Mouse (Mus musculus): Measurements from ENCODE around the gene Hvcn1.
"Not testable (repeated sequence)": the region's sequence is repeated elsewhere in the genome, so short reads cannot be mapped to it uniquely, and the experiment has no call there.

Gene Hvcn1

DNA sequence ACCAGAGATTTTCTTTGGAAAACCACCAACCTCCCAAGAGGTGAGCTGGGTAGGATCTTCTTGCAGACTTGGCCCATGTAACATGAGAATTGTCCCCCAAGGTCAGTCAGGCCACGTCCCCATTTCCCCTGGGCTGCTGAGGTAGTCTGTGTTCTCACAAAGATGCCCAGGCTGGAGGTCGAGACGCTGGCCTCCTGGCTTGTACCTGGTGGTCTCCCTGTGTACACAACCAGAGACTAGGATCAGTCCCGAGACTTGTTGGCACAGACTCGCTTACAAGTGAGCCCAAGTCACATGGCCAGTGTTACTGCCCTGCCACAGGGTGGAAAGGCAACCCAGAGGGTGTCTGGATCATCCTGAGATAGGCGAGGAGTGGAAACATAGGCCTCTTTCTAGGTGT, 4.7 kb upstream of the Hvcn1 start:
- in situ Hi-C loops (cut with MboI, MseI) = no loop called here

- in situ Hi-C loops (cut with MboI, MseI) = no loop called here
These were observed 2.4 kb upstream of the Hvcn1 start for GRCm38 (mm10) chr5:122204180-122204579.

DNA sequence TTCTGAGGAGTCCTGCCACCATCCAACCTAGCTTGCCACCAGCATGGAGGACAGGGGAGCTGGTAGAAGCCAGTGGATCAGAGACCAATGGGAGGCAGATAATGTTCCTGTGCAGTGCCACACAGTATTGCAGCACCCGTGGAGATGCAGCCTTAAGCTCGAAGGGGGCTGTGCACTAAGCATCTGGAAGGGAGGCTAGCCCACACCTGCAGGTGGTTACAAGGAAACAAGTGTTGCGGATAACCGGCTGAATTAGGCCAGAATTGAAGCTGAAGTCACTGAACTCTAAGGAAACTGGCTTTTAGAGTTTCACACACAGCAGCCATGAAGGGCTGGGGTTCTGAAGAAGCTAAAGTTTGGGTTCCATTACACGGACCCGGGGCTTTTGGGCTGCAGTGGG, 2.3 kb downstream of the Hvcn1 start:
- in situ Hi-C loops (cut with MboI, MseI) = no loop called here

GRCm38 (mm10) chr5:122209591-122210368, 3.2 kb downstream of the Hvcn1 start:
- in situ Hi-C loops (cut with MboI, MseI) = no loop called here

DNA sequence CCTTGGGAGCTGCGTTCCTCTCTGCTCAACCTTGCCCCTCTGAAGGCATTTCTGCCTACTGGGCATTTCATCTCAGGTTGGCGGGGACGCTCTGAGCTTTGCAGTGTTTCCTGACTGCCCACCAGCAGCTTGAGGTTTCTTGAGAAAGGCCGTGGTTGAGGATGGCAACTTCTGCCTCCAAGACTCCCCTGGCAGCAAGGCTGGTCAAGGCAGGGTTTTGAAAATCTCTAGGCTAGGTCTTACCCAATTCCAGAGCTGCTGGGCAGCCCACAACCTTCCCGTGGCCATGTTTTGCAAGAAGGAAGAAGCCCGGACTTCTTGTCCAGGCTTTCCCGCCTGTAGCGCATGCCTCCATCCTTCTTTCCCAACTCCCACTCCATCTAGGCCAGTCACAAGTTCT, 4.3 kb downstream of the Hvcn1 start:
- in situ Hi-C loops (cut with MboI, MseI) = no loop called here

- in situ Hi-C loops (cut with MboI, MseI) = no loop called here
These were observed 5.5 kb downstream of the Hvcn1 start for GRCm38 (mm10) chr5:122212125-122212524.

DNA sequence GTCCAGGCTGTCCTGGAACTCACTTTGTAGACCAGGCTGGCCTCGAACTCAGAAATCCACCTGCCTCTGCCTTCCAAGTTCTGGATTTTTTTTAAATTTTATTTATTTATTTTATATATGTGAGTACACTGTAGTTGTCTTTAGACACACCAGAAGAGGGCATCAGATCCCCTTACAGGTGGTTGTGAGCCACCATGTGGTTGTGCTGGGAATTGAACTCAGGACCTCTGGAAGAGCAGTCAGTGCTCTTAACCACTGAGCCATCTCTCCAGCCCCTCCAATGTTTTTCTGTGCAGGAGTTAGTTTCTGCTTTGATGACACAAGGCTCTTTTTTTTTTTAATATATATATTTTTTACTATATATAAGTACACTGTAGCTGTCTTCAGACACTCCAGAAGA, 6.2 kb downstream of the Hvcn1 start:
- in situ Hi-C loops (cut with MboI, MseI) = not testable (repeated sequence)

DNA sequence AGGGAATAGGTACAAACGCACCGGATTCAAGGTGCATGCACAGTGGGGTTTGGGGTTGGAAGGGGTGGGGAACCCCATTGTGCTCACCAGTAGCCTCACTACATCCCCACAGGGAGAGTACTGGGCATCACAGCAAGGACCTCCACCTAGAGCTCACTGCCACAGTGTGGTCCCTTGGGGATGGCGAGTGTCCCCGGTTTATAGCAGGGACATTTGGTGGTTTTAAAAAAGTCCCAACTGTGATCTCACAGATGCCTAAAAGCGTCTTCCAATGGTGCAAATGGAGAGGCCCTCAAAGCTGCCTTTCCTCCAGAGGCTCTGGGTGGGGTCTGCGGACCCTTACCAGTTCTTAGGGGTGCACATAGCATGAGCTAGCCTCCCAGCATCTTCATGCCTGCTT, 7.3 kb downstream of the Hvcn1 start:
- in situ Hi-C loops (cut with MboI, MseI) = no loop called here

DNA sequence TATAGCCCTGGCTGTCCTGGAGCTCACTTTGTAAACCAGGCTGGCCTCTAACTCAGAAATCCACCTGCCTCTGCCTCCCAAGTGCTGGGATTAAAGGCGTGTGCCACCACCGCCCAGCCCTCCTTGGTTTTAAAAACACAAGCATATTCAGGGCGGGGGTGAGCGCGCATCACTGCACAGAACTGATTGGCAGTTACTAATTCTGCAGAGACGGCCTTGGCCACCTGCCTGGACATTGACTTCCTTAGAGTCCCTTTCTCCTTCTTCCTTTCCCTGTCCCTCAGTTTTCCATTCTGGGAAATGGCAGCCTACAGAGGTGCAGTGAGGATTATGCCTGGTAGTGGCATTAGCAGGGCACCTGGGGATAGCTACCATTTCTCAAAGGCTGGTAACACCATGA, 11.0 kb downstream of the Hvcn1 start:
- in situ Hi-C loops (cut with MboI, MseI) = no loop called here

GRCm38 (mm10) chr5:122218109-122218905, 11.7 kb downstream of the Hvcn1 start:
- in situ Hi-C loops (cut with MboI, MseI) = no loop called here

DNA sequence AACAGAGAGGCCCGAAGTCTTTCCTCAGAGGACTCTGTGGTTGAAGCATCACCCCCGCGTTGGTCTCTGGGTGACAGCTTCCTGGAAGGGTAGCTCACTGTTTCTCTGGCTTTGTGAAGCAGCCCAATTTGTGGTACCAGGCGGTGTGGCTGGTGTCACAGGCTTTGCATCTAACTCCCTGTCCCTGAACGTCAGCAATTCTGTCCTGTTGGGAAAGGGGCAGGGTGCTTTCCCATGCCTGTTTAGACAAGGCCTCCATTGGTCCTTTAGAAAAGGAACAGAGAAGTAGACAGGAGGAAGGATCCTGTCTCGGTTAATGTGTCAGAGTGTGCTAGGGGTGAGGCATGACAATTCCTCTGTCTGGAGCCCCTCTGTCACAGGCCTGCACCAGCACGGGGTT, 12.3 kb downstream of the Hvcn1 start:
- in situ Hi-C loops (cut with MboI, MseI) = no loop called here

DNA sequence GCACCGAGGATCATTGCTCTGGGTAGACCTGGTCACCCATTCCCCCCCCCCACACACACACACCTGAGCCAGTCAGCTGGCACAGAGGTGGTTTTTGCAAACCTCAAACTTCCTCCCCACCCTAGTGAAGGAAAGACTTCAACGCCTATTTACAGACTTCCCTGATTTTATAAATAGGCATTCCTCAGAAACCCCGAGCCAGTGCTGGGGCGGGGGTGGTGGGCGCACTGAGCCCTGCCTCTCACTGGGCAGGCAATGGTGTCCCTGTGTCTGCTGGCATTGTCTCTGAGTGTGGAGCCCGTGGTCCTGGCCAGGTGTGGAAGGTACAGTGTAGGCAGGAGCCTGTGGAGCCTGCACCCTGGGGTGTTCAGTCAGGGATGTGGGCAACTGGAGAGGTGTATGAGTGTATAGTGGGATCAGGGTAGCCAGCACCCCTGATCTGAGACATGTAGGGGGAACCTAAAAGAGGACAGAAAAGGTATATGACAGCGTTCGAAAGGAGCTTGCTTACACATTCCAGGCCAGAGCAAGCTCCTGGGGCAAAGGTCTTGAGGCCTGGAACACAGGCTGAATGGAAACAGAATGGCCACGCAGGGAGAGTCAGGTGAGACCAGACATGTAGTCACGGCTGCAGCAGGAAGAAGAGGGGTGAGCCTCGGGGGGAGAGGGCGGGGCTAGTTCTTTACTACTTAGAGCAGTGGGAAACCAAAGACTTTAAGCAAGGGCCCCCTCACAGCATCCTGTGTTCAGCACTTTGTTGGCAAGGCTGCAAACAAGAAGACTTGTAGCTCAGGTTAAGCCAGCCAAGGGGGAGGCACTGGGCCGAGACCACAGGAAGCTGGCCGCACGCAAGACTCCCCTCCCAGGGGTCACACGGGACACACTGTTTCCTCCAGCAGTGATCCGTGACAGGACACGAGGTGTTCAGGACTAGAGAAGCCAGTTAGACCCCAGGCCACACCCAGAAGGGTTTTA, 13.3 kb downstream of the Hvcn1 start:
- in situ Hi-C loops (cut with MboI, MseI) = loop anchor here (5.0 kb wide), 1 partner anchor 42 kb away; the partner anchor contains the start of gene Tctn1

DNA sequence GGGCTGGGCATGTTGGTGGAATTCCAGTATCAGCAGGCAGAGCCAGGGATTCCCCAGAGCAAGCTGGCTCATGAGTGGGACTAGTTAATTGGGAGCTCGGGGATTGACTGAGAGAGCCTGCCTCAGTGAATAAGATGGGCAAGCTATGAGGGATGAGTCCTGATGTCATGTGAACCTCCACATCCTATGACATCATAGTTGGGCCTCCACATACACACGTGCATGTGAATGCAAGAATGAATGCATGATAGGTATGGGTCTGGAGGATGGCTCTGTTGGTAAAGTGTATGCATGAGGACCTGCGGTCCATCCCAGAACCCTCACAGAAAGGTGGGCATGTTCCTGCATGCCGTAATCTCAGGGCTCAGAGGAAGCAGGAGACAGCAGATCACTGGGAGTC, 14.5 kb downstream of the Hvcn1 start:
- in situ Hi-C loops (cut with MboI, MseI) = loop anchor here (5.0 kb wide), 1 partner anchor 41 kb away; the partner anchor contains the start of gene Tctn1

DNA sequence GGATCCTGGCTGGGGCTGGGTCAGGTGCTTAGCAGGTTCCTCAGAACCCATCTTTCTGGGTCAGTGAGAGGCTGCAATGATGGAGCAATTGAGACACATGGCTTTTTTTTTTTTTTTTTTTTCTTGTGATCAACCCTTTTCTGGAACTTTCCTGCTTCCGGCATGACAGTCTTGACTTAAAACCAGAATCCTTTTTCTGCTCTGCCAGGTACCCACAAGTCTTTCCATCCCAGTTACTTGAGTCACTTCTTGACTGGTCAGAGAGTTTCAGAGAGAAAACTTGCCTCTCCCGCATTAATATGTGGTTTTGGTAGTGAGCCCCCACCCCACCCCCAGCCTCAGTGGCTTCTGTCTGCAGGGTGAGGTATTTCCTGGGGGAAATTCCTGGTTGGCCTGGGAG, 17.7 kb downstream of the Hvcn1 start:
- in situ Hi-C loops (cut with MboI, MseI) = loop anchor here (5.0 kb wide), 1 partner anchor 38 kb away; the partner anchor contains the start of gene Tctn1

GRCm38 (mm10) chr5:122228271-122228765, 21.7 kb downstream of the Hvcn1 start:
- in situ Hi-C loops (cut with MboI, MseI) = no loop called here

- in situ Hi-C loops (cut with MboI, MseI) = no loop called here
These were observed 22.2 kb downstream of the Hvcn1 start for GRCm38 (mm10) chr5:122228772-122229171.

- in situ Hi-C loops (cut with MboI, MseI) = no loop called here
These were observed 24.2 kb downstream of the Hvcn1 start for GRCm38 (mm10) chr5:122230816-122231215.

DNA sequence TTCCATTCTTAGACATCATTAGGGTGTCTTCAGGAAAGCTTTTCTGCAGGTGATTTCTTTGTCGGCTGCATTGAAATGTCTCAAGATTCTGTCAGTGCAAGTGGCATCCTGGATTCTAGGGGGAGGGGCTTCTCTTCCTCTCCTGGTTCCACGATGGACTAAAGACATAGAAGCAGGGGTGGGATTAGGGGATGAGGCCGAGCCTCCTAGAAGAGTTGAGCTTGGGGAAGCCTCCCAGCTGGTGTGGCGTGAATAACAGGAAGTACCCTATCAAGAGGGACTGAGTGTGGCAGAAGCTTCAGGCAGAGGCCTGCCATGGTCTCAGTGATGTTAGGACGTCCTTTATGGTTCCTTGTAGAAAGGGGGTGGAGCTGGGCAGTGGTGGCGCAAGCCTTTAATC, 24.8 kb downstream of the Hvcn1 start:
- in situ Hi-C loops (cut with MboI, MseI) = no loop called here

DNA sequence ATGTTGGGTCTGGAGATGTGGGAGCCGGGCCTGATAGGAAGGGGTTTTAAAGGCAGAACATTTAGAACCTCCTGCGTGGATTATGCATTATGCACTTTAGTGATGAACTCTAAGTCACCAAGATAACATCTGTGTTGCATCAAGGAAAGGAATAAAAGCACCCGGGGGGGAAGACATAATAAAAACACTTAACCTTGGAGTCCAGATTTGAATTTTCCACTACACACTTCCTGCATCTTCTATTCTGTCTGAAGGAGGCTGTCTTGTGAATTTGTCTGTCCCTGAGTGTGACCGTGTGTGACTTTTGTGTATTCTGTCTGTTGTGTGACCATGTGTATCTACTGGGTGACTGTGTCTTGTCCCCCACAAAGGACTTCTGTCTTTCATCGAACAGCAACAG, 25.4 kb downstream of the Hvcn1 start:
- in situ Hi-C loops (cut with MboI, MseI) = no loop called here

DNA sequence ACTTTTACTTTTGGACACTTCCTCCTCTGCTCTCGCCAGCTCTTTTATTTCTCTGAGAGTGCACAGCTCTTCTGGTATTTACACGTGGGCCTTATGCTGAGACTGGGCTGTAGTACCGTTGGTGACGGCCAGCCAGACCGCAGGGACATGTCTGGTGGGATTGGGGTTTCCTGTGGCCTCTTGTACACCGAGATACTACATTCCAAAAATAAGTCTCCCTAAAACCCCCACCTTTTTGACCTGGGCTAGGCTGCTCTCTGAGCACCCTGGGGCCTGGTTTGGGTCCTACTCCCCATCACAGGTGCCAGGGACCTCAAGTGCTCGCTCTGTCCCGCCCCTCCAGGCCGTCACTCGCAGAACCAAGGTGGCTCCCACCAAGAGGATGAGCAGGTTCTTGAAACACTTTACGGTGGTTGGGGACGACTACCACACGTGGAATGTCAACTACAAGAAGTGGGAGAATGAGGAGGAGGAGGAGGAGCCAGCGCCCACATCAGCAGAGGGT, 26.5 kb downstream of the Hvcn1 start:
- in situ Hi-C loops (cut with MboI, MseI) = no loop called here

DNA sequence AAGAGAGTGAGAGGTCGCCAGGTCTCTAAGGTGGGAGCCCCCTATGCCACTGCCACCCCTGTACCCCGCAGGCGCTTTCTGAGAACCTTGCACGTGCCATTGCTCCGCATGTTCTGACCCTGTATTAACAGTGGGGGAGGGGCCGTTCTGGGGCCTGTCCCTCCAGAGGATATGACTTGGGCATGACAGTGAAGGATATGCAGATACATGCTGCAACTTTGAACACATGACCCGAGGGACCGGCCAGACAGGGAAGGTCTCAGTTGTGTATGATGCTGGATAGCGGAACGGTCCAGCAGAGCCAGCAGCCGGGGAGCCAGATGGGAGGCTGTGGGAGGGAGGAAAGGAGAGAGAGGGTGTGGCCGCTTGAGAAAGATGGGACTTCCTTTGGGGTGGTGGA, 27.1 kb downstream of the Hvcn1 start:
- in situ Hi-C loops (cut with MboI, MseI) = no loop called here

All from regulatory T cell (primary cell).